Mouse (Mus musculus) forelimb bud, embryonic 11.5 days (tissue): ENCODE data around the gene Rasgrp1.

ENCODE experiments used
- DNase-seq: peaks from one replicate; pipeline ENCODE4 v3.0.0-alpha.2; 2012; ENCODE audit warnings: low read depth, low spot score

Rasgrp1 gene

GRCm38 (mm10) chr2:117331634-117332033 is 11.2 kb downstream of the Rasgrp1 start:
- no peak for DNase-seq

GRCm38 (mm10) chr2:117328521-117329285 is 14.1 kb downstream of the Rasgrp1 start:
- DNase-seq, result no peak

- DNase-seq, result no peak
Measured at GRCm38 (mm10) chr2:117322399-117322798, 20.4 kb downstream of the Rasgrp1 start.

- no peak for DNase-seq
Measured at GRCm38 (mm10) chr2:117321231-117321630, 21.6 kb downstream of the Rasgrp1 start.

- DNase-seq, result no peak
Measured at GRCm38 (mm10) chr2:117318991-117319390, 23.8 kb downstream of the Rasgrp1 start.

- no peak for DNase-seq
Measured at GRCm38 (mm10) chr2:117313586-117314235, 29.1 kb downstream of the Rasgrp1 start.

- DNase-seq, result no peak
Measured at GRCm38 (mm10) chr2:117312441-117312895, 30.3 kb downstream of the Rasgrp1 start.

GRCm38 (mm10) chr2:117312030-117312429 is 30.8 kb downstream of the Rasgrp1 start:
- DNase-seq, result no peak

GRCm38 (mm10) chr2:117311349-117311748 is 31.5 kb downstream of the Rasgrp1 start:
- no peak for DNase-seq

GRCm38 (mm10) chr2:117309046-117309445 is 33.8 kb downstream of the Rasgrp1 start:
- DNase-seq, result no peak

GRCm38 (mm10) chr2:117307959-117308358 is 34.8 kb downstream of the Rasgrp1 start:
- DNase-seq, result no peak

GRCm38 (mm10) chr2:117304941-117305340 is 37.9 kb downstream of the Rasgrp1 start:
- no peak for DNase-seq

GRCm38 (mm10) chr2:117303391-117304350 is 39.1 kb downstream of the Rasgrp1 start:
- DNase-seq, result no peak

GRCm38 (mm10) chr2:117299596-117300448 is 43.0 kb downstream of the Rasgrp1 start:
- DNase-seq, result no peak

- no peak for DNase-seq
Measured at GRCm38 (mm10) chr2:117288291-117288690, 54.5 kb downstream of the Rasgrp1 start.

- peak; percentile 46 for DNase-seq
Measured at GRCm38 (mm10) chr2:117263786-117264408, 78.9 kb downstream of the Rasgrp1 start.

GRCm38 (mm10) chr2:117262184-117262583 is 80.6 kb downstream of the Rasgrp1 start:
- DNase-seq, result no peak

- DNase-seq, result no peak
Measured at GRCm38 (mm10) chr2:117257617-117258016, 85.2 kb downstream of the Rasgrp1 start.

GRCm38 (mm10) chr2:117255415-117255814 is 87.4 kb downstream of the Rasgrp1 start:
- DNase-seq, result no peak

GRCm38 (mm10) chr2:117250001-117250510 is 92.7 kb downstream of the Rasgrp1 start:
- no peak for DNase-seq
